Mouse (Mus musculus) ES-Bruce4 (cell line): ENCODE measurements around the gene Muc20.

Experiments
- CTCF ChIP-seq: IDR thresholded peaks from one replicate; pipeline ENCODE4 v1.8.1; 2011; ENCODE audit warnings: low read depth, low read length
- EP300 ChIP-seq: IDR thresholded peaks from 2 replicates; pipeline ENCODE4 v1.6.1; 2011; ENCODE audit warnings: low read depth, low read length; ENCODE audit not compliant: insufficient read depth
- POLR2A ChIP-seq: IDR thresholded peaks from one replicate; pipeline ENCODE4 v1.8.1; 2011; ENCODE audit warnings: low read length; ENCODE audit not compliant: insufficient read depth

GRCm38 (mm10) chr16:32784840-32785239 lies 12.4 kb downstream of the Muc20 start:
- TF ChIP-seq CTCF (no peak), POLR2A (no peak), EP300 (no peak)
